8 mouse cellular contexts compared by ENCODE assay signal in the genomic region with DNA sequence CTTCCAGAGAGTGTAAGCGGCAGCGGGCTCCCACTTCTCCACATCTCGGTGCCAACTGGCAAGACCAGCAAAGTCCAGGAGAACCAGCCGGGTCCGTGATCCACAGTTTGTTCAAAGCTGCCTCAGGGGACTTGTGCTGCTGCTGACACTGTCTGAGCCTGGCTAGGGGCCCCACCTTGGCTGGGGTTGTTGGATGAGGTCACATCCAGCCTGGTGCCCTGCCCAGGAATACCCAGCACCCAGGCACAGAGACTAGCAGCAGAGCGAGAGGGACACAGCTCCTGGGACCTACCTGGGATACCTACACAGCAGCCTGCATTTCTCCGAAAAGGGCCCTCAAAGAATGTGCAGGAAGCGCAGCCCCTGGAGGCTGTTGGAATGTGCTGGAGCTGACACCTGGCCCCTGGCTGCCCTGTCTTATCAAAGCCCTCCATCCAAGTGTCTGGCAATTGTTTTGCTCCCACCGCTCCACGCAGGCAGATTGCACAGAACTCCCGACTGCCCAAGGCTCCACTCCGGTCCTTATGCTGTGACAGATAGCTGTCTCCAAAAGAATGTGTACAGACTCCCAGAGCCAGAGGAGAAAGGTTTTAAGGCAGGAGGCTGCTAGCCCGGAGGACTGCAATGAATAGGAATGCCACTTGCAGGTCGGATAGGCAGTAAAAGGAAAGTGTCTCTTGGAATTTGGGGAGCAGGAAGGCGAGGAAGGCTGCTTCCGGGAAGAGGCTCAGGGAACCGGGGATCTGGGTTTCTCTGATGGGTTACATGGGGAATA. TPM values are rescaled to one million over a fixed set of nuclear protein-coding genes. Genes with fewer than 3 reads are reported as not detected.
A peak's percentile ranks its signal among the peaks of the same experiment; 100 is the strongest.
DNase-seq lines count a peak whose midpoint lies in the region; ATAC-seq and TF ChIP-seq lines count a peak whose summit lies in the region.

No protein-coding gene starts in this region.

- H3K9me3 ChIP-seq in hindbrain, postnatal 0 days (ENCODE audit: low read length) = no peaks in the 10 kb centered on the region
- H3K9me3 ChIP-seq in lung, embryonic 15.5 days = no peaks in the 10 kb centered on the region
- H3K9me3 ChIP-seq in stomach, embryonic 14.5 days (ENCODE audit: control insufficient read depth, low read depth, low read length) = no peaks in the 10 kb centered on the region

- H3K4me1 ChIP-seq in spleen, adult 2 months (ENCODE audit: control insufficient read depth, insufficient read depth, insufficient read length) = peaks cover 29% of the 10 kb centered on the region
- peaks cover 21% of the 10 kb centered on the region; the same call in 1 of the 2 replicates for H3K4me1 ChIP-seq in hindbrain, postnatal 0 days (ENCODE audit: insufficient read depth, low read length)
- H3K4me1 ChIP-seq in lung, embryonic 15.5 days = peaks cover 48% of the 10 kb centered on the region
- peaks cover 34% of the 10 kb centered on the region for H3K4me1 ChIP-seq in stomach, embryonic 14.5 days (ENCODE audit: control insufficient read depth, insufficient read depth, low read length)

- no peak for DNase-seq in spleen, adult 2 months (ENCODE audit: low read depth in 1 of 2, low spot score in 2 of 2)
- DNase-seq in spleen, adult 18-20 months = no peak
- no peak for DNase-seq in hindbrain, postnatal 0 days (ENCODE audit: low spot score)
- no peak for DNase-seq in thymus, adult 18-20 months
- no peak for DNase-seq in adrenal gland, postnatal 10 days

- peak overlapping the region; percentile 60 for H3K9ac ChIP-seq in hindbrain, postnatal 0 days (replicated peaks; ENCODE audit: low read length)
- H3K9ac ChIP-seq in lung, embryonic 15.5 days = peak overlapping the region; percentile 75
- peak overlapping the region; percentile 50 for H3K9ac ChIP-seq in stomach, embryonic 14.5 days (replicated peaks; ENCODE audit: low read depth, low read length)

- no peaks in the 10 kb centered on the region for H3K36me3 ChIP-seq in spleen, adult 2 months (ENCODE audit: control insufficient read depth, insufficient read depth, low read length)
- no peaks in the 10 kb centered on the region for H3K36me3 ChIP-seq in hindbrain, postnatal 0 days (ENCODE audit: insufficient read depth, low read length)
- no peaks in the 10 kb centered on the region for H3K36me3 ChIP-seq in lung, embryonic 15.5 days
- no peaks in the 10 kb centered on the region for H3K36me3 ChIP-seq in stomach, embryonic 14.5 days (ENCODE audit: control insufficient read depth, insufficient read depth, low read length)

- peak overlapping the region; percentile 99 for H3K4me2 ChIP-seq in hindbrain, postnatal 0 days (ENCODE audit: low read depth, low read length)
- H3K4me2 ChIP-seq in lung, embryonic 15.5 days = peak overlapping the region; percentile 91
- H3K4me2 ChIP-seq in stomach, embryonic 14.5 days (replicated peaks; ENCODE audit: low read depth, low read length) = peak overlapping the region; percentile 89

- TF ChIP-seq POLR2A in spleen, adult 2 months (IDR thresholded peaks at IDR 0.05; ENCODE audit: low read depth, low read length) = no peak

- no peak for TF ChIP-seq CTCF in spleen, adult 2 months (IDR thresholded peaks at IDR 0.05; ENCODE audit: extremely low read depth, insufficient read depth, insufficient read length, insufficient replicate concordance)
- TF ChIP-seq CTCF in hindbrain, postnatal 0 days (IDR thresholded peaks at IDR 0.05; ENCODE audit: low read depth) = no peak

- ATAC-seq in erythroblast, adult 5-6 weeks (replicated peaks; ENCODE audit: low FRiP score, poor library complexity, severe bottlenecking) = peak; percentile 5; the same call in 1 of the 2 replicates
- no peak for ATAC-seq in hindbrain, postnatal 0 days
- no peak for ATAC-seq in lung, embryonic 15.5 days (ENCODE audit: borderline replicate concordance, extremely low read depth, low FRiP score, low TSS enrichment)
- no peak for ATAC-seq in stomach, embryonic 14.5 days (ENCODE audit: insufficient number of reproducible peaks, insufficient read depth, low FRiP score, low read depth)

- H3K27me3 ChIP-seq in spleen, adult 2 months (ENCODE audit: control insufficient read depth, insufficient read depth, low read length) = peaks cover 7% of the 10 kb centered on the region
- no peaks in the 10 kb centered on the region for H3K27me3 ChIP-seq in hindbrain, postnatal 0 days (ENCODE audit: insufficient read depth, low read length)
- no peaks in the 10 kb centered on the region for H3K27me3 ChIP-seq in lung, embryonic 15.5 days
- no peaks in the 10 kb centered on the region for H3K27me3 ChIP-seq in stomach, embryonic 14.5 days (ENCODE audit: control insufficient read depth, insufficient read depth, low read length)

- H3K27ac ChIP-seq in spleen, adult 2 months (ENCODE audit: insufficient read depth, low read length) = no peak overlapping the region
- H3K27ac ChIP-seq in hindbrain, postnatal 0 days = no peak overlapping the region
- peak overlapping the region; percentile 80 for H3K27ac ChIP-seq in lung, embryonic 15.5 days
- H3K27ac ChIP-seq in stomach, embryonic 14.5 days (ENCODE audit: low read length) = peak overlapping the region; percentile 71; the same call in 1 of the 2 replicates

- peak overlapping the region; percentile 57; the same call in 1 of the 2 replicates for H3K4me3 ChIP-seq in spleen, adult 2 months (ENCODE audit: extremely low read depth, insufficient read depth, insufficient read length)
- peak overlapping the region; percentile 63 for H3K4me3 ChIP-seq in hindbrain, postnatal 0 days (ENCODE audit: low read length)
- H3K4me3 ChIP-seq in lung, embryonic 15.5 days = peak overlapping the region; percentile 68
- H3K4me3 ChIP-seq in stomach, embryonic 14.5 days (ENCODE audit: low read depth, low read length) = peak overlapping the region; percentile 56

- 37% methylated on average over 17 of the region's 17 CpGs for WGBS in spleen, adult 2 months
- WGBS in hindbrain, postnatal 0 days = 15% methylated on average over 17 of the region's 17 CpGs
- 14% methylated on average over 17 of the region's 17 CpGs for WGBS in lung, embryonic 15.5 days
- 12% methylated on average over 17 of the region's 17 CpGs for WGBS in stomach, embryonic 14.5 days

RNA-seq across cellular contexts. Expression of gene Dok4, which starts 0.8 kb away (rescaled TPM):
- 5.3 and 5.8 TPM in 2 replicates for polyA plus RNA-seq in spleen, adult 2 months (2012; rRNA removed)
- 1.2 and 1.5 TPM in 2 replicates for total RNA-seq in erythroblast, adult 5-6 weeks (2015; ENCODE audit: low replicate concordance)
- 4.0 and 6.0 TPM in 2 replicates for total RNA-seq in erythroblast, adult 5-6 weeks (2017; ENCODE audit: low replicate concordance)
- total RNA-seq in hindbrain, postnatal 0 days (2014; rRNA removed) = 121 and 127 TPM in 2 replicates
- polyA plus RNA-seq in hindbrain, postnatal 0 days (2015; fragmentation: Nextera tagmentation; extraction: Ambion mirVana) = 60.8 and 66.9 TPM in 2 replicates
- polyA plus RNA-seq in lung, embryonic 15.5 days (2015; fragmentation: Nextera tagmentation; extraction: Ambion mirVana) = 40.4 and 45.7 TPM in 2 replicates
- 17.2 and 19.9 TPM in 2 replicates for polyA plus RNA-seq in stomach, embryonic 14.5 days (2014; fragmentation: Nextera tagmentation; extraction: Ambion mirVana)
- 10 to 100 TPM; 26.3 to 26.7 TPM for total RNA-seq in adrenal gland, postnatal 10 days (2021)

RNA-seq across cellular contexts. Expression of gene Polr2c, which starts 18.0 kb away (rescaled TPM):
- polyA plus RNA-seq in spleen, adult 2 months (2012; rRNA removed) = 56.4 and 56.8 TPM in 2 replicates
- 29.8 and 37.4 TPM in 2 replicates for total RNA-seq in erythroblast, adult 5-6 weeks (2015; ENCODE audit: low replicate concordance)
- total RNA-seq in erythroblast, adult 5-6 weeks (2017; ENCODE audit: low replicate concordance) = 26.9 and 36.0 TPM in 2 replicates
- 65.3 and 81.6 TPM in 2 replicates for total RNA-seq in hindbrain, postnatal 0 days (2014; rRNA removed)
- 102 TPM in 2 replicates for polyA plus RNA-seq in hindbrain, postnatal 0 days (2015; fragmentation: Nextera tagmentation; extraction: Ambion mirVana)
- 161 and 164 TPM in 2 replicates for polyA plus RNA-seq in lung, embryonic 15.5 days (2015; fragmentation: Nextera tagmentation; extraction: Ambion mirVana)
- polyA plus RNA-seq in stomach, embryonic 14.5 days (2014; fragmentation: Nextera tagmentation; extraction: Ambion mirVana) = 150 and 159 TPM in 2 replicates
- total RNA-seq in adrenal gland, postnatal 10 days (2021) = 10 to 100 TPM; 56.7 to 64.3 TPM

RNA-seq across cellular contexts. Expression of gene Ciapin1, which starts 37.1 kb away (rescaled TPM):
- polyA plus RNA-seq in spleen, adult 2 months (2012; rRNA removed) = 27.1 and 32.8 TPM in 2 replicates
- 16.7 and 30.3 TPM in 2 replicates for total RNA-seq in erythroblast, adult 5-6 weeks (2015; ENCODE audit: low replicate concordance)
- 27.0 and 27.2 TPM in 2 replicates for total RNA-seq in erythroblast, adult 5-6 weeks (2017; ENCODE audit: low replicate concordance)
- 62.5 and 72.6 TPM in 2 replicates for total RNA-seq in hindbrain, postnatal 0 days (2014; rRNA removed)
- polyA plus RNA-seq in hindbrain, postnatal 0 days (2015; fragmentation: Nextera tagmentation; extraction: Ambion mirVana) = 139 and 144 TPM in 2 replicates
- 104 and 105 TPM in 2 replicates for polyA plus RNA-seq in lung, embryonic 15.5 days (2015; fragmentation: Nextera tagmentation; extraction: Ambion mirVana)
- 90.0 and 96.2 TPM in 2 replicates for polyA plus RNA-seq in stomach, embryonic 14.5 days (2014; fragmentation: Nextera tagmentation; extraction: Ambion mirVana)
- 100 to 1,000 TPM; 101 to 127 TPM for total RNA-seq in adrenal gland, postnatal 10 days (2021)

RNA-seq across cellular contexts. Expression of gene Coq9, which starts 37.2 kb away (rescaled TPM):
- 70.8 and 109 TPM in 2 replicates for polyA plus RNA-seq in spleen, adult 2 months (2012; rRNA removed)
- total RNA-seq in erythroblast, adult 5-6 weeks (2015; ENCODE audit: low replicate concordance) = 4.4 and 10.7 TPM in 2 replicates
- 27.3 and 54.5 TPM in 2 replicates for total RNA-seq in erythroblast, adult 5-6 weeks (2017; ENCODE audit: low replicate concordance)
- 109 and 133 TPM in 2 replicates for total RNA-seq in hindbrain, postnatal 0 days (2014; rRNA removed)
- polyA plus RNA-seq in hindbrain, postnatal 0 days (2015; fragmentation: Nextera tagmentation; extraction: Ambion mirVana) = 54.7 and 59.2 TPM in 2 replicates
- 63.0 and 68.0 TPM in 2 replicates for polyA plus RNA-seq in lung, embryonic 15.5 days (2015; fragmentation: Nextera tagmentation; extraction: Ambion mirVana)
- polyA plus RNA-seq in stomach, embryonic 14.5 days (2014; fragmentation: Nextera tagmentation; extraction: Ambion mirVana) = 73.2 and 80.4 TPM in 2 replicates
- total RNA-seq in adrenal gland, postnatal 10 days (2021) = 100 to 1,000 TPM; 270 to 345 TPM

RNA-seq across cellular contexts. Expression of gene Ccdc102a, which starts 42.6 kb away (rescaled TPM):
- 10.7 and 14.2 TPM in 2 replicates for polyA plus RNA-seq in spleen, adult 2 months (2012; rRNA removed)
- not detected in 2 replicates for total RNA-seq in erythroblast, adult 5-6 weeks (2015; ENCODE audit: low replicate concordance)
- total RNA-seq in erythroblast, adult 5-6 weeks (2017; ENCODE audit: low replicate concordance) = 1.3 and 1.4 TPM in 2 replicates
- total RNA-seq in hindbrain, postnatal 0 days (2014; rRNA removed) = 7.8 and 12.8 TPM in 2 replicates
- 5.5 and 6.1 TPM in 2 replicates for polyA plus RNA-seq in hindbrain, postnatal 0 days (2015; fragmentation: Nextera tagmentation; extraction: Ambion mirVana)
- polyA plus RNA-seq in lung, embryonic 15.5 days (2015; fragmentation: Nextera tagmentation; extraction: Ambion mirVana) = 28.7 and 29.3 TPM in 2 replicates
- polyA plus RNA-seq in stomach, embryonic 14.5 days (2014; fragmentation: Nextera tagmentation; extraction: Ambion mirVana) = 29.9 and 32.3 TPM in 2 replicates
- 10 to 100 TPM; 11.0 to 11.7 TPM for total RNA-seq in adrenal gland, postnatal 10 days (2021)

Comparison
In these comparisons a context has a peak if more than half of its experiments do, and no peak if none do; other contexts are left out.
1. H3K27ac ChIP-seq: peak in lung, embryonic 15.5 days (single experiment) and stomach, embryonic 14.5 days (single experiment); none in spleen, adult 2 months (single experiment) and hindbrain, postnatal 0 days (single experiment).
2. Peak in every context shown above with its lines, with median percentiles within 50 percentile points of each other: H3K4me3 ChIP-seq, H3K4me2 ChIP-seq and H3K9ac ChIP-seq.